Mouse (Mus musculus): ENCODE data around the gene Olfr1124. TPM values are rescaled to one million over a fixed set of nuclear protein-coding genes. Genes with fewer than 3 reads are reported as not detected.

Gene Olfr1124
- polyA plus RNA-seq, 1 experiment from 2014 or later, result 0.14 TPM

Other genes with a start within 250 kb of the Olfr1124 start
- not detected in 2 replicates for gene Olfr1112, start 242.5 kb upstream of the Olfr1124 start, polyA plus RNA-seq (2016; fragmentation: Nextera tagmentation; extraction: Ambion mirVana)
- not detected in 2 replicates for gene Olfr1113, start 221.3 kb upstream of the Olfr1124 start, polyA plus RNA-seq (2016; fragmentation: Nextera tagmentation; extraction: Ambion mirVana)
- not detected in 2 replicates for gene Olfr1115, start 182.3 kb upstream of the Olfr1124 start, polyA plus RNA-seq (2016; fragmentation: Nextera tagmentation; extraction: Ambion mirVana)
- not detected in 2 replicates for gene Olfr1116, start 162.7 kb upstream of the Olfr1124 start, polyA plus RNA-seq (2016; fragmentation: Nextera tagmentation; extraction: Ambion mirVana)
- gene Olfr1118, start 122.7 kb upstream of the Olfr1124 start, polyA plus RNA-seq (2016; fragmentation: Nextera tagmentation; extraction: Ambion mirVana), result not detected in 2 replicates
- gene Olfr1120, start 75.5 kb upstream of the Olfr1124 start, polyA plus RNA-seq (2016; fragmentation: Nextera tagmentation; extraction: Ambion mirVana), result not detected in 2 replicates
- not detected in 2 replicates for gene Olfr1121, start 60.4 kb upstream of the Olfr1124 start, polyA plus RNA-seq (2016; fragmentation: Nextera tagmentation; extraction: Ambion mirVana)
- gene Olfr1122, start 44.4 kb upstream of the Olfr1124 start, polyA plus RNA-seq (2016; fragmentation: Nextera tagmentation; extraction: Ambion mirVana), result not detected in 2 replicates
- gene Olfr1123, start 13.6 kb upstream of the Olfr1124 start, polyA plus RNA-seq (2016; fragmentation: Nextera tagmentation; extraction: Ambion mirVana), result not detected in 2 replicates
- gene Olfr1126, start 23.7 kb downstream of the Olfr1124 start, polyA plus RNA-seq (2016; fragmentation: Nextera tagmentation; extraction: Ambion mirVana), result not detected in 2 replicates
- gene Pramel7, start 66.8 kb downstream of the Olfr1124 start, polyA plus RNA-seq (2016; fragmentation: Nextera tagmentation; extraction: Ambion mirVana), result not detected in 2 replicates
- gene Pramel6, start 76.3 kb downstream of the Olfr1124 start, polyA plus RNA-seq (2016; fragmentation: Nextera tagmentation; extraction: Ambion mirVana), result not detected in 2 replicates
- not detected in 2 replicates for gene Olfr153, start 101.5 kb downstream of the Olfr1124 start, polyA plus RNA-seq (2016; fragmentation: Nextera tagmentation; extraction: Ambion mirVana)
- not detected in 2 replicates for gene Olfr1128, start 115.3 kb downstream of the Olfr1124 start, polyA plus RNA-seq (2016; fragmentation: Nextera tagmentation; extraction: Ambion mirVana)
- not detected in 2 replicates for gene Olfr1129, start 143.6 kb downstream of the Olfr1124 start, polyA plus RNA-seq (2016; fragmentation: Nextera tagmentation; extraction: Ambion mirVana)
- gene Olfr1130, start 175.9 kb downstream of the Olfr1124 start, polyA plus RNA-seq (2016; fragmentation: Nextera tagmentation; extraction: Ambion mirVana), result not detected in 2 replicates
- not detected in 2 replicates for gene Olfr1131, start 196.8 kb downstream of the Olfr1124 start, polyA plus RNA-seq (2016; fragmentation: Nextera tagmentation; extraction: Ambion mirVana)
- not detected in 2 replicates for gene Olfr1132, start 207.3 kb downstream of the Olfr1124 start, polyA plus RNA-seq (2016; fragmentation: Nextera tagmentation; extraction: Ambion mirVana)
- gene Olfr1133, start 217.1 kb downstream of the Olfr1124 start, polyA plus RNA-seq (2016; fragmentation: Nextera tagmentation; extraction: Ambion mirVana), result not detected in 2 replicates
- gene Olfr1134, start 228.2 kb downstream of the Olfr1124 start, polyA plus RNA-seq (2016; fragmentation: Nextera tagmentation; extraction: Ambion mirVana), result not detected in 2 replicates
- not detected in 2 replicates for gene Olfr1135, start 243.4 kb downstream of the Olfr1124 start, polyA plus RNA-seq (2016; fragmentation: Nextera tagmentation; extraction: Ambion mirVana)